Mouse (Mus musculus): ENCODE data around the gene Polr2g.
"Not testable (repeated sequence)": the region's sequence is repeated elsewhere in the genome, so short reads cannot be mapped to it uniquely, and the experiment has no call there.

The Polr2g gene

GRCm38 (mm10) chr19:8798264-8798946 is at the start of gene Polr2g:
Gene Polr2g, minus strand, starts transcription at chr19:8798577.
- DNase-seq (ENCODE audit: low read depth, low spot score), result peak; percentile 98

GRCm38 (mm10) chr19:8844371-8845129 is 46.2 kb upstream of the Polr2g start:
- DNase-seq (ENCODE audit: low read depth, low spot score), result peak; percentile 96

GRCm38 (mm10) chr19:8842961-8843360 is 44.6 kb upstream of the Polr2g start:
- no peak for DNase-seq (ENCODE audit: low read depth, low spot score)

GRCm38 (mm10) chr19:8841012-8841411 is 42.6 kb upstream of the Polr2g start:
- DNase-seq (ENCODE audit: low read depth, low spot score), result no peak

- DNase-seq (ENCODE audit: low read depth, low spot score), result no peak
Observed at GRCm38 (mm10) chr19:8839908-8840791, 41.8 kb upstream of the Polr2g start.

- DNase-seq (ENCODE audit: low read depth, low spot score), result no peak
Observed at GRCm38 (mm10) chr19:8839103-8839907, 40.9 kb upstream of the Polr2g start, which contains the start of gene Gng3. Gene Gng3, minus strand, starts transcription at chr19:8839194.

- DNase-seq (ENCODE audit: low read depth, low spot score), result no peak
Observed at GRCm38 (mm10) chr19:8838041-8838730, 39.8 kb upstream of the Polr2g start.

- no peak for DNase-seq (ENCODE audit: low read depth, low spot score)
Observed at GRCm38 (mm10) chr19:8837251-8837791, 38.9 kb upstream of the Polr2g start, which contains the start of gene Bscl2. Gene Bscl2, plus strand, starts transcription at chr19:8837467.

GRCm38 (mm10) chr19:8836327-8836726 is 38.0 kb upstream of the Polr2g start:
- not testable (repeated sequence) for DNase-seq (ENCODE audit: low read depth, low spot score)

GRCm38 (mm10) chr19:8832971-8833370 is 34.6 kb upstream of the Polr2g start:
- no peak for DNase-seq (ENCODE audit: low read depth, low spot score)

GRCm38 (mm10) chr19:8831262-8831661 is 32.9 kb upstream of the Polr2g start:
- no peak for DNase-seq (ENCODE audit: low read depth, low spot score)

- no peak for DNase-seq (ENCODE audit: low read depth, low spot score)
Observed at GRCm38 (mm10) chr19:8830664-8831063, 32.3 kb upstream of the Polr2g start.

GRCm38 (mm10) chr19:8829660-8830059 is 31.3 kb upstream of the Polr2g start, which contains the start of gene AC129217.1:
Gene AC129217.1, plus strand, starts transcription at chr19:8829773.
- no peak for DNase-seq (ENCODE audit: low read depth, low spot score)

GRCm38 (mm10) chr19:8822696-8823095 is 24.3 kb upstream of the Polr2g start:
- no peak for DNase-seq (ENCODE audit: low read depth, low spot score)

GRCm38 (mm10) chr19:8821146-8821545 is 22.8 kb upstream of the Polr2g start:
- DNase-seq (ENCODE audit: low read depth, low spot score), result no peak

- peak; percentile 22 for DNase-seq (ENCODE audit: low read depth, low spot score)
Observed at GRCm38 (mm10) chr19:8820424-8820956, 22.1 kb upstream of the Polr2g start.

GRCm38 (mm10) chr19:8819596-8820423 is 21.4 kb upstream of the Polr2g start, which contains the start of gene Hnrnpul2:
Gene Hnrnpul2, plus strand, starts transcription at chr19:8820010.
- peak; percentile 99 for DNase-seq (ENCODE audit: low read depth, low spot score)

- DNase-seq (ENCODE audit: low read depth, low spot score), result peak; percentile 100
Observed at GRCm38 (mm10) chr19:8818801-8819595, 20.6 kb upstream of the Polr2g start, which contains the start of gene Ttc9c. Gene Ttc9c, minus strand, starts transcription at chr19:8819333.

All from 3T3-L1 (cell line).